Mouse (Mus musculus) midbrain, embryonic 15.5 days (tissue): Measurements from ENCODE around the gene Scgb1c1. TPM values are rescaled to one million over a fixed set of nuclear protein-coding genes. Genes with fewer than 3 reads are reported as not detected.
A peak's percentile ranks its signal among the peaks of the same experiment; 100 is the strongest.

ENCODE experiments used
- ATAC-seq: fragments of 200-750 bp; cut with Nextera tagmentation; replicated peaks from 2 replicates; pipeline ENCODE4 v1.8.0; 2017; ENCODE audit warnings: moderate TSS enrichment
- H3K27ac ChIP-seq: fragments of 300-500 bp; sonication (generic); 2 replicates; pipeline ENCODE4 v1.5.1; 2015; ENCODE audit warnings: mild to moderate bottlenecking, inconsistent platforms
- H3K27me3 ChIP-seq: fragments of 300-500 bp; sonication (generic); replicated peaks from 2 replicates; pipeline ENCODE4 v1.6.1; 2015; ENCODE audit warnings: inconsistent platforms
- H3K36me3 ChIP-seq: fragments of 300-500 bp; sonication (generic); replicated peaks from 2 replicates; pipeline ENCODE4 v1.6.1; 2015; ENCODE audit warnings: inconsistent platforms
- H3K4me1 ChIP-seq: fragments of 300-500 bp; sonication (generic); 2 replicates; pipeline ENCODE4 v1.6.1; 2015; ENCODE audit warnings: inconsistent platforms
- H3K4me2 ChIP-seq: fragments of 300-500 bp; sonication (generic); 2 replicates; pipeline ENCODE4 v1.6.1; 2015; ENCODE audit warnings: inconsistent platforms, mild to moderate bottlenecking, moderate library complexity
- H3K4me3 ChIP-seq: fragments of 300-500 bp; sonication (generic); 2 replicates; pipeline ENCODE4 v1.5.1; 2015; ENCODE audit warnings: mild to moderate bottlenecking, inconsistent platforms
- H3K9ac ChIP-seq: fragments of 300-500 bp; sonication (generic); 2 replicates; pipeline ENCODE4 v1.6.1; 2015; ENCODE audit warnings: mild to moderate bottlenecking, inconsistent platforms
- H3K9me3 ChIP-seq: fragments of 300-500 bp; sonication (generic); 2 replicates; pipeline ENCODE4 v1.6.1; 2016; ENCODE audit warnings: inconsistent platforms
- WGBS: fragments of 180-500 bp; shearing (Covaris S2); methylation state at CpG from one replicate; pipeline ENCODE4 v1.1.7; 2015; ENCODE audit warnings: mixed read lengths; 5-methylcytosine and 5-hydroxymethylcytosine counted together
- polyA plus RNA-seq: library from polyadenylated mRNA; unstranded; fragments of >200 nt; fragmentation: Nextera tagmentation; extraction: Ambion mirVana; gene quantifications from 2 replicates; pipeline ENCODE4 v1.2.1, GENCODE M21; 2015

Scgb1c1 gene
- polyA plus RNA-seq, 1 experiment from 2014 or later, result not detected

DNA sequence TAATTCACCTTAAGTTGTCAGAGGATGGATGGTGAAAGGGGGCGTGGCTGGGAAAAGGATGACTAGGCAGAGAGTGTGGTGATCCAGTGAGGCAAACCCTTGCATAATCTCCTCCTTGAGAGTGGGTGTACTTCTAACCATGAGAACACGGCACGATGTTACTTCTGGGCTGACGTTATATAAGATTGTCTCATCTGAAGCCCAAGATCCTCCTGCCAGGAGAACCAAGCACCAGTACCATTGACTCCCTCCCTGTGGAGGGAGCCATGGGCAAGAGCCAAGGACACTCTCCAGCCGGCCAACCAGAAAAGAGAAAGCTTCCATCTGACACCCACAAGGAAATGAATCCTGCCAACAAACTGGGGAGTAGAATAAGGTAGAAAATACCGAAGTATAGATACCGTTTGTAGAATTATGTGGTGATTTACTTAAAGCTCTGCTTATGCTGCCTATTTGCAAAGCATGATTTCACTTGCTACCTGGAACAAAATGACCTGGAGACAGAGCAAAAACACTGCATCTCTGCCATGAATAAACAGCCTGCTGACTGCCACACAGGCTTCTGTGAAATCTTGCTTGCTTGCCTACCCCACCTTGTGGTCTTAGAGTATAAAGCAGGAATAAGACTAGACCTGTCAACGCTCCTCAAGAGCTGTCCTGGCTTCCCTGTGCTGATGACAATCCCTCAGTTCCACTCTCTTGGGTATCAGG, 17.0 kb upstream of the Scgb1c1 start:
- 0 out of 2 replicates have a peak overlapping the region, but pooled peaks have one; percentile 20 for H3K9ac ChIP-seq

GRCm38 (mm10) chr7:140831447-140831846, 13.9 kb upstream of the Scgb1c1 start:
- H3K4me2 ChIP-seq, result no peak overlapping the region
- no peak overlapping the region for H3K9ac ChIP-seq
- no peak for ATAC-seq
- H3K27me3 ChIP-seq, result no peaks in the 10 kb centered on the region
- H3K27ac ChIP-seq, result no peak overlapping the region
- H3K4me1 ChIP-seq, result no peaks in the 10 kb centered on the region
- 77% methylated on average over 6 of the region's 6 CpGs for WGBS
- no peak overlapping the region for H3K4me3 ChIP-seq
- no peaks in the 10 kb centered on the region for H3K36me3 ChIP-seq
- H3K9me3 ChIP-seq, result no peaks in the 10 kb centered on the region

More for the DNA sequence above, 17.0 kb upstream of the Scgb1c1 start:
- H3K36me3 ChIP-seq, result no peaks in the 10 kb centered on the region
- no peaks in the 10 kb centered on the region for H3K9me3 ChIP-seq
- WGBS, result 35% methylated on average over 8 of the region's 8 CpGs
- H3K27me3 ChIP-seq, result no peaks in the 10 kb centered on the region
- H3K27ac ChIP-seq, result 0 out of 2 replicates have a peak overlapping the region, but pooled peaks have one; percentile 15
- ATAC-seq, result no peak
- 0 out of 2 replicates have a peak overlapping the region, but pooled peaks have one; percentile 8 for H3K4me2 ChIP-seq
- H3K4me1 ChIP-seq, result no peaks in the 10 kb centered on the region
- H3K4me3 ChIP-seq, result no peak overlapping the region

DNA sequence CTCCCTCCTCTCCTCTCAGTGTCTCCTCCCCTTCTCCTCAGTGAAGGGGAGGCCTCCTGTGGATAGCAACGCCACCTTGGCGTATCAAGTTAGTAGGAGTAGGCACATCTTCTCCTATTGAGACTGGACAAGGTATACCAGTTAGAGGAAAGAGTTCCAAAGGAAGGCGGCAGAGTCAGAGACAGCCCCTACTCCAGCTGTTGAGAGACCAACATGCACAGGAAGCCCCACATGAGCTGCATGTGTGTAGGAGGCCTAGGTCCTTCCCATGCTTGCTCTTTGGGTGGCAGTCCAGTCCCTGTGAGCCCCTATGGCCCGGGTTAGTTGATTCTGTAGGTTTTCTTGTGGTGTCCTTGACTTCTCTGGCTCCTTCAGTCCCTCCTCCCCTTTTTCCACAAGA, 12.0 kb upstream of the Scgb1c1 start:
- Histone ChIP-seq H3K27me3 (0 out of 2 replicates have a peak, but pooled peaks cover 3% of the 10 kb centered on the region), H3K9ac (no peak overlapping the region), H3K27ac (no peak overlapping the region), H3K4me2 (no peak overlapping the region), H3K9me3 (no peaks in the 10 kb centered on the region), H3K4me1 (no peaks in the 10 kb centered on the region), H3K36me3 (no peaks in the 10 kb centered on the region), H3K4me3 (no peak overlapping the region)
- WGBS, result 88% methylated on average over 4 of the region's 4 CpGs
- ATAC-seq, result no peak

GRCm38 (mm10) chr7:140834968-140835757, 10.2 kb upstream of the Scgb1c1 start, which contains the start of gene Urah:
Gene Urah (plus strand): TSS chr7:140835018.
- H3K9ac ChIP-seq, result no peak within 1 kb of the TSS
- ATAC-seq, result no peak

DNA sequence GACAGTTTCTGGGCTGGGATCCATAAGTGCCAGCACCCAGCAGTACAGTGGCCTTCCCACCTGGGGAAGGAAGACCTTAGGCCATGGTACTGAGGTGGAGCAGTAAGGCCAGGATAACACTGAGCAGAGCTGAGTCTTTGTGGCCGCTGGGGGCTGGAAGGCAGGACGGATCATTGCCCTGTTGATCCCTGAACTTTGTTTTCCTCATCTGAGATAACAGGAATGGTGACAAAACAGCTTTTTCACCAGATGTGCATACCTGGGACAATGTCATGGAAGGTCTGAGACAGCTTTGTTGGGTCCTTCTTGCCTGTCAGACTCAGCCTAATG, 9.6 kb upstream of the Scgb1c1 start:
- no peaks in the 10 kb centered on the region for H3K36me3 ChIP-seq
- no peak overlapping the region for H3K4me2 ChIP-seq
- no peaks in the 10 kb centered on the region for H3K4me1 ChIP-seq
- WGBS, result 83% methylated on average over 2 of the region's 2 CpGs
- no peak overlapping the region for H3K27ac ChIP-seq
- no peak overlapping the region for H3K9ac ChIP-seq
- H3K27me3 ChIP-seq, result 0 out of 2 replicates have a peak, but pooled peaks cover 3% of the 10 kb centered on the region
- H3K9me3 ChIP-seq, result no peaks in the 10 kb centered on the region
- H3K4me3 ChIP-seq, result no peak overlapping the region
- no peak for ATAC-seq

More at GRCm38 (mm10) chr7:140834968-140835757, 10.2 kb upstream of the Scgb1c1 start, which contains the start of gene Urah:
- WGBS, result 47% methylated on average over 20 of the region's 20 CpGs
- H3K27me3 ChIP-seq, result 0 out of 2 replicates have a peak, but pooled peaks cover 3% of the 10 kb centered on the region
- no peak within 1 kb of the TSS for H3K4me3 ChIP-seq
- no peaks in the 10 kb centered on the region for H3K4me1 ChIP-seq
- no peak within 1 kb of the TSS for H3K27ac ChIP-seq
- no peaks in the 10 kb centered on the region for H3K36me3 ChIP-seq
- no peak within 1 kb of the TSS for H3K4me2 ChIP-seq
- H3K9me3 ChIP-seq, result no peaks in the 10 kb centered on the region

- no peak overlapping the region for H3K9ac ChIP-seq
- H3K4me1 ChIP-seq, result no peaks in the 10 kb centered on the region
- ATAC-seq, result no peak
- no peak overlapping the region for H3K4me2 ChIP-seq
- H3K36me3 ChIP-seq, result no peaks in the 10 kb centered on the region
- H3K27ac ChIP-seq, result no peak overlapping the region
- 0 out of 2 replicates have a peak, but pooled peaks cover 7% of the 10 kb centered on the region for H3K27me3 ChIP-seq
- WGBS, result 86% methylated on average over 9 of the region's 9 CpGs
- H3K9me3 ChIP-seq, result no peaks in the 10 kb centered on the region
- H3K4me3 ChIP-seq, result no peak overlapping the region
Observed at GRCm38 (mm10) chr7:140836243-140837115, 8.9 kb upstream of the Scgb1c1 start.

- WGBS, result 63% methylated on average over 5 of the region's 5 CpGs
- ATAC-seq, result no peak
- H3K27ac ChIP-seq, result no peak overlapping the region
- H3K4me2 ChIP-seq, result no peak overlapping the region
- no peaks in the 10 kb centered on the region for H3K9me3 ChIP-seq
- no peaks in the 10 kb centered on the region for H3K4me1 ChIP-seq
- H3K4me3 ChIP-seq, result no peak overlapping the region
- H3K27me3 ChIP-seq, result peaks cover 16% of the 10 kb centered on the region
- H3K9ac ChIP-seq, result no peak overlapping the region
- no peaks in the 10 kb centered on the region for H3K36me3 ChIP-seq
Observed at GRCm38 (mm10) chr7:140839556-140839955, 5.8 kb upstream of the Scgb1c1 start.

DNA sequence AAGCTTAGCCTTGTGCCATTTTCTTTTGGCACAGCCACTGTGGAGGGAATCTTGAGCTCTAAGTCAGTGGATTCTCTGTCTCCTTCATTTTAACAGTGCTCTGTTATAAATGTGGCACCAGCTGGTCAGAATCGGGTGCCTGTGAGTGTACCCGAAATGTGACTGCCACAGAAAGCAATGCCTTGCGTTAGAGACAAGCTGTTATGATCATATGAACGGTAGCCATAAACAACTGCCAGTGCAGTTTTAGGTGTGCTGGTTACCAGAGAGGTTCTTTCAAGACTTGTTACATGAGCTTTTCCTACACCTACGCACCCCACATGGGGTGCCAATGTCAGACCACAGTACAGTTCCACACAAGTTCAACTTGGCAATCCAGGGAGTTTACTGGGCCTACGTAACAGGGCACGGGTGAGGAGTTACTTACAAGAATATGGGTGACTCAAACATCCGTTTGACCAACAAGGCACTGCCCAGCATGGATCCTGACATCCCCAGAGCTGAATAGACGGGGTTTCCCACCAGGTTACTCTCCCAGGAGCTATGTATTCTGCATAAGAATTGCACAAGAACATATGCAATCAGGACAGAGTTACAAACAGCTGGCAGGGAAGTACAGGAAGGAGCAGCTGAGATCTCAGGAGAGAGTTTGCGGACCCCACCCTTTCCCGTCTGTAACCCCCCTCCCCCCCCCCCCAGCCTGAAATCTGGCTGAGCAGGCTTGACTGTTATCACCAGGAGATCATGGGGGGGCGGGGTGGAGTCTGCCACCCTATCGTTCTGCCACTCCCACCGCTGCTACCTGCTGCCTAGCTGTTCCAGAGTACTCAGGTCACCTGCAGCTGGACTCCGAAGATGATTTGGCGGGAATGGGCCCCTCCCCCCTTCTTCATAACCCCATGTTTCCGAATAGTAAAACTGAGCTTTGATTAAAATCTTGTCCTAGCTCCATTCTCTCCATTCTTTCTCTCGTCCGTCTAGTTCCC, 4.3 kb upstream of the Scgb1c1 start:
- no peaks in the 10 kb centered on the region for H3K9me3 ChIP-seq

DNA sequence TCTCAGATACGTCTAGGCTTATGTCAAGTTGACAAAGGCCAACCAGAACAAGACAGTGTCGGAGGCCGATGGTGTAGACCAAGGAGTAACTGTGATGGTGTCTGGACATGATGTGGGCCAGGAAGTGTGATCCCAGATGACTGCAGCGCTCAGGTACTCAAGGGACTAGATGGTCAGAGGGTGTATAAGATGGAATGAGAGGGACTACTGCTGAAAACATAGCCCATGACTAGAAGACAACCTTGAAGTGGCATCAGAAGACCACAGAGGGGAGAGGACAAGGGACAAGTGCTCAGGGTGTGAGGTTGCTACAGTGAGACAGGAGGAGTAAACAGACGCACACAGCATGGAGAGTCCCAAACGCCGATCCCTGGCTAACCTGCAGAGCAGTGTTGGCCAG, 1.5 kb upstream of the Scgb1c1 start:
- H3K36me3 ChIP-seq, result no peaks in the 10 kb centered on the region
- H3K4me3 ChIP-seq, result no peak overlapping the region
- no peak overlapping the region for H3K9ac ChIP-seq
- ATAC-seq, result no peak
- H3K4me1 ChIP-seq, result no peaks in the 10 kb centered on the region
- H3K4me2 ChIP-seq, result no peak overlapping the region
- H3K9me3 ChIP-seq, result no peaks in the 10 kb centered on the region
- no peak overlapping the region for H3K27ac ChIP-seq
- peaks cover 20% of the 10 kb centered on the region for H3K27me3 ChIP-seq
- 77% methylated on average over 7 of the region's 7 CpGs for WGBS

More for the DNA sequence above, 4.3 kb upstream of the Scgb1c1 start:
- Histone ChIP-seq H3K4me1 (no peaks in the 10 kb centered on the region), H3K36me3 (no peaks in the 10 kb centered on the region), H3K4me2 (no peak overlapping the region), H3K4me3 (no peak overlapping the region), H3K9ac (no peak overlapping the region), H3K27ac (no peak overlapping the region), H3K27me3 (peaks cover 19% of the 10 kb centered on the region)
- no peak for ATAC-seq
- WGBS, result 39% methylated on average over 19 of the region's 19 CpGs

- no peak overlapping the region for H3K27ac ChIP-seq
- no peaks in the 10 kb centered on the region for H3K36me3 ChIP-seq
- H3K9me3 ChIP-seq, result no peaks in the 10 kb centered on the region
- H3K4me3 ChIP-seq, result no peak overlapping the region
- H3K4me1 ChIP-seq, result no peaks in the 10 kb centered on the region
- no peak overlapping the region for H3K4me2 ChIP-seq
- H3K9ac ChIP-seq, result no peak overlapping the region
- 76% methylated on average over 4 of the region's 4 CpGs for WGBS
- H3K27me3 ChIP-seq, result peaks cover 20% of the 10 kb centered on the region
- no peak for ATAC-seq
Observed at GRCm38 (mm10) chr7:140845683-140846082, 336 bp downstream of the Scgb1c1 start.

DNA sequence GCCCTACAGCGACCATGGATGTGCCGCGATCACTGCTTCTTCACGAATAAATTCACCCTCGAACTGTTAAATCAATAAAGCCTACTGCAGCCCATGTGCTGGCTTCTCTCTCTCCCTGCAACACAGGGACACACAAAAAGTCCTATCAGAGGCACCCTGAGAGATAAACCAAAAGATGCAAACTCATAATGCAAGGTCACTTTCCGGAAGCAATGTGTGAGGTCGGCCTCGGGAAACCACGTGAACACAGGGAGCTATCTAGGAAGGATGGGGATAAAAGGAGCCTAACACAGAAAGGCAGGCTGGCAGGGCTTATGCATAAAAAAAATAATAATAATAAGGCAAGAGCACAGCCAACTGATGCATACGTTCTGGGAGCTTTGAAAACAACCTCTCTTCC, 1.3 kb downstream of the Scgb1c1 start:
- peaks cover 15% of the 10 kb centered on the region for H3K27me3 ChIP-seq
- H3K9ac ChIP-seq, result no peak overlapping the region
- H3K27ac ChIP-seq, result no peak overlapping the region
- no peaks in the 10 kb centered on the region for H3K36me3 ChIP-seq
- H3K9me3 ChIP-seq, result no peaks in the 10 kb centered on the region
- no peak overlapping the region for H3K4me3 ChIP-seq
- H3K4me1 ChIP-seq, result no peaks in the 10 kb centered on the region
- WGBS, result 86% methylated on average over 10 of the region's 10 CpGs
- no peak for ATAC-seq
- H3K4me2 ChIP-seq, result no peak overlapping the region
